Mouse (Mus musculus) lung, postnatal 0 days (tissue): ENCODE measurements around the gene Apod.
A peak's percentile ranks its signal among the peaks of the same experiment; 100 is the strongest.

Experiments used
- CTCF ChIP-seq: IDR thresholded peaks from 2 replicates; pipeline ENCODE4 v1.5.1; 2016; ENCODE audit warnings: antibody characterized with exemption, mild to moderate bottlenecking
- EP300 ChIP-seq: IDR thresholded peaks from 2 replicates; pipeline ENCODE4 v1.6.1; 2016; ENCODE audit warnings: antibody characterized with exemption, mild to moderate bottlenecking, control low read depth

- TF ChIP-seq CTCF, result no peak
- peak; percentile 95 for TF ChIP-seq EP300
These were observed 23.8 kb downstream of the Apod start for GRCm38 (mm10) chr16:31290751-31291365.
